Mouse (Mus musculus) intestine, embryonic 14.5 days (tissue): ENCODE data around the gene 4930404H24Rik. TPM values are rescaled to one million over a fixed set of nuclear protein-coding genes. Genes with fewer than 3 reads are reported as not detected.

ENCODE experiments used
- ATAC-seq: fragments of 200-750 bp; cut with Nextera tagmentation; replicated peaks from 2 replicates; pipeline ENCODE4 v1.8.0; 2017; ENCODE audit warnings: low read depth, moderate number of reproducible peaks, moderate TSS enrichment, moderate library complexity; ENCODE audit not compliant: low FRiP score, low TSS enrichment
- DNase-seq: peaks from one replicate; pipeline ENCODE4 v3.0.0-alpha.2; 2018; ENCODE audit warnings: low spot score
- H3K27ac ChIP-seq: fragments of 300-500 bp; sonication (generic); 2 replicates; pipeline ENCODE4 v1.5.1; 2014; ENCODE audit warnings: low read depth, mild to moderate bottlenecking, control low read depth
- H3K27me3 ChIP-seq: fragments of 300-500 bp; sonication (generic); replicated peaks from 2 replicates; pipeline ENCODE4 v1.6.1; 2014; ENCODE audit warnings: low read length, control low read depth; ENCODE audit not compliant: control insufficient read depth, insufficient read depth
- H3K36me3 ChIP-seq: fragments of 300-500 bp; sonication (generic); 2 replicates; pipeline ENCODE4 v1.6.1; 2014; ENCODE audit warnings: low read length, control low read depth; ENCODE audit not compliant: control insufficient read depth, insufficient read depth
- H3K4me1 ChIP-seq: fragments of 300-500 bp; sonication (generic); replicated peaks from 2 replicates; pipeline ENCODE4 v1.6.1; 2014; ENCODE audit warnings: low read length, control low read depth, mixed read lengths; ENCODE audit not compliant: control insufficient read depth, insufficient read depth
- H3K4me2 ChIP-seq: fragments of 300-500 bp; sonication (generic); 2 replicates; pipeline ENCODE4 v1.6.1; 2014; ENCODE audit warnings: low read length
- H3K4me3 ChIP-seq: fragments of 300-500 bp; sonication (generic); 2 replicates; pipeline ENCODE4 v1.5.1; 2014; ENCODE audit warnings: low read depth, low read length, control low read depth, mixed read lengths
- H3K9ac ChIP-seq: fragments of 300-500 bp; sonication (generic); 2 replicates; pipeline ENCODE4 v1.6.1; 2014; ENCODE audit warnings: mild to moderate bottlenecking, low read length
- H3K9me3 ChIP-seq: fragments of 300-500 bp; sonication (generic); 2 replicates; pipeline ENCODE4 v1.6.1; 2016; ENCODE audit warnings: low read length, control low read depth; ENCODE audit not compliant: control insufficient read depth
- WGBS: fragments of 180-500 bp; shearing (Covaris S2); extraction: QIAGEN DNeasy Blood & Tissue Kit; methylation state at CpG from one replicate; pipeline ENCODE4 v1.1.7; 2014; 5-methylcytosine and 5-hydroxymethylcytosine counted together
- polyA plus RNA-seq: library from polyadenylated mRNA; unstranded; fragments of >200 nt; fragmentation: Nextera tagmentation; extraction: Ambion mirVana; gene quantifications from 2 replicates; pipeline ENCODE4 v1.2.1, GENCODE M21; 2014

The 4930404H24Rik gene
- polyA plus RNA-seq, 1 experiment from 2014 or later, result not detected

DNA sequence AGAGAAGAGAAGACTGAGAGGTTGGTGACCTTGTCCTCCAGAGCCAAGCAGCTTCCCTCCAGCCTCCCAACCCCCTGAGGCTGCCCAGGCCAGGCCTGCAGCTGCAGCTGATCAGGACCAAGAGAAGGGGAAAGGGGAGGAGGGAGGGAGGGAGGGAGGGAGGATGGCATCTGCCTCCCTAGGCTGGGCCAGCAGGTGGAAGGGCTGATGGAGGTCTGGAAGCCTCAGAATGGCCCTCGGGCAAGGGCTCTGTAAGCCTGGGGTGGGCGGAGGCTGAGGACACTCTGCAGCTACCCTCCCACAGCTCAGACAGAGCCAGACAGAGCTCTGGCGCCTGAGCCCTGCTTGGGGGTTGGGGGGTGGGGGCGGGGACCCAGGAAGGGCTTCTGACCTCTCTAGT, 29.7 kb downstream of the 4930404H24Rik start:
- ATAC-seq, result 0 out of 2 replicates have a peak, but pooled peaks have one; percentile 21

DNA sequence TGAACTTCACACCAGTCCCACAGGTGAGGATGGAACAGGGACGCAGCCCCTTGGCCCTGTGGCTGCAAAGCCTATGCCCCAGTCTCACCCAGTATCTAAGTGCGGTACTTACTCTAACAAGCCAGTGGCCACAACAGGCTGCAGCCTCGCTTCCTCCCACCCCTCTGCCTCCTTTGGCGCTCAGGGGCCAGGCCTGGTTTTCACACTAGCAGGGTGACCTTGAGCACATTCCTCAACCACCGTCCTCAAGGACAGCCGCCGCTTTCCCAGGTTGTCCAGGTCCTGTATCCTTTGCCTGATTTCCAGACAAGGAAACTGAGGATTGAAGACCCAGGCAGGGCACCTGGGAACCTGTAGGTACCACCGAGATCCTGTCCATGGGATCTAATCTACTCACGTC, 30.6 kb downstream of the 4930404H24Rik start:
- H3K4me1 ChIP-seq, result peaks cover 31% of the 10 kb centered on the region

More for the DNA sequence above, 29.7 kb downstream of the 4930404H24Rik start:
- Histone ChIP-seq H3K9me3 (no peaks in the 10 kb centered on the region), H3K27ac (0 out of 2 replicates have a peak overlapping the region, but pooled peaks have one; percentile 27), H3K36me3 (no peaks in the 10 kb centered on the region), H3K27me3 (0 out of 2 replicates have a peak, but pooled peaks cover 5% of the 10 kb centered on the region), H3K9ac (no peak overlapping the region), H3K4me1 (peaks cover 31% of the 10 kb centered on the region), H3K4me2 (no peak overlapping the region), H3K4me3 (no peak overlapping the region)
- 30% methylated on average over 4 of the region's 4 CpGs for WGBS
- DNase-seq, result no peak

DNA sequence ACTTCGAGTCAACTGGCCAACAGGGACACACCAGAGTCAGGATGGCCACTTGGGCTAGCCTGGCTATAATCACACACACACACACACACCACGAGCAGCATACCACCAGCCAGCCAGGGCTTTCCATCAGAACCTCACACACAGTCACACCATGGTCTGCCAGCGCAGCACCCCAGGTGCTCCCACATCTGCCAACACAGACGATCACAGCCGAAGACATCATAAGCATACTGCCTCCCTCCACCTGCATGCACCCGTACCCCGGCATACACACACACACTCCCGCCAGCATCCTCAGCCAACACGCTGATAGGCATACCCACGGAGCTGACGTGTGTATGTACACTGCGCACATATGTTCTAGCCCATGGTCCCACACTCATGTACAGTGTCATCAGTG, 31.1 kb downstream of the 4930404H24Rik start:
- Histone ChIP-seq H3K9me3 (no peaks in the 10 kb centered on the region), H3K36me3 (no peaks in the 10 kb centered on the region), H3K9ac (no peak overlapping the region), H3K27me3 (0 out of 2 replicates have a peak, but pooled peaks cover 8% of the 10 kb centered on the region), H3K4me2 (no peak overlapping the region), H3K4me1 (peaks cover 31% of the 10 kb centered on the region), H3K4me3 (no peak overlapping the region), H3K27ac (no peak overlapping the region)
- WGBS, result 82% methylated on average over 12 of the region's 12 CpGs
- no peak for ATAC-seq
- no peak for DNase-seq

More for the DNA sequence above, 30.6 kb downstream of the 4930404H24Rik start:
- ATAC-seq (no peak), DNase-seq (no peak)
- 54% methylated on average over 9 of the region's 9 CpGs for WGBS
- Histone ChIP-seq H3K27me3 (0 out of 2 replicates have a peak, but pooled peaks cover 8% of the 10 kb centered on the region), H3K27ac (no peak overlapping the region), H3K9me3 (no peaks in the 10 kb centered on the region), H3K4me2 (no peak overlapping the region), H3K4me3 (no peak overlapping the region), H3K9ac (no peak overlapping the region), H3K36me3 (no peaks in the 10 kb centered on the region)

DNA sequence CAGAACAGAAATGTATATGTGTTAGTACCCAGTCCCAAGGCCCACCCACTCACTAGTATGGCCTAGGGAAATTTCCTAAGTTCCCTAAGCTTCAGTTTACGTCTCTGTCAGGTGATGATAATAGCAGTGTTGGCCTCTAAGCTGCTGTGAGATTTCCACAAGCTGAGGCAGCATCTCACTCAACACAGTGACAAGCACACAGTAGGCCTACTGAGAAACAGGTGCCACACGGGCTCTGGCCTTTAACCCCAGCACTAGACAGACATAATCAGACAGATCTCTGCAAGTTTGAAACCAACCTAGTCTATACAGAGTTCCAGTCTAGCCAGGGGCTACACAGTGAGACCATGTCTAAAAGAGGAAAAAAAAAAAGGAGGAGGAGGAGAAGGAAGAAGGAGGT, 32.1 kb downstream of the 4930404H24Rik start:
- Histone ChIP-seq H3K9ac (no peak overlapping the region), H3K27me3 (0 out of 2 replicates have a peak, but pooled peaks cover 8% of the 10 kb centered on the region), H3K4me2 (no peak overlapping the region), H3K36me3 (no peaks in the 10 kb centered on the region), H3K4me3 (no peak overlapping the region), H3K27ac (no peak overlapping the region), H3K4me1 (peaks cover 31% of the 10 kb centered on the region), H3K9me3 (no peaks in the 10 kb centered on the region)
- 67% methylated on average over 2 of the region's 2 CpGs for WGBS
- DNase-seq (no peak), ATAC-seq (no peak)

DNA sequence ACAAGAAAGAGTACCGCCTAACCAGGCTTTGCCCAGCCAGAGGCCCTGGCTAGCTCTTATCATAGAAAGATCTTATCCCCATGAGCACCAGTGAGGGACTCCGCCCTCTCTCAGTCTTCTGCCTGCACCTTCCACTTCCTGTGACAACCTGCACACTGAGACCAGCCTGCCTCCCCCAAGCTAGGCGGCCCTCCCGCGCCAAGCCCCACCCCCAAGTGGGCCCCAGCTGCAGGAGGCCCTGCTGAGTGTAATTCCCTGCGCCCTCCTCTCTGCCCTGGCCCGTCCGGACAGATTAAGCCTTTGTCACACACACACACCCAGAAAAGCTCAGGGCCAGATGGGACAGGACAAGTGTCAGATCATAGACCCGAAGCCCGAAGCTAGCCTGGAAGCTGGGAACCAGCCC, 33.3 kb downstream of the 4930404H24Rik start:
- Histone ChIP-seq H3K27ac (peak overlapping the region; percentile 62), H3K4me2 (peak overlapping the region; percentile 22; the same call in 1 of the 2 replicates), H3K9ac (0 out of 2 replicates have a peak overlapping the region, but pooled peaks have one; percentile 10), H3K9me3 (no peaks in the 10 kb centered on the region), H3K36me3 (no peaks in the 10 kb centered on the region), H3K27me3 (peaks cover 17% of the 10 kb centered on the region; the same call in 1 of the 2 replicates), H3K4me3 (no peak overlapping the region), H3K4me1 (peaks cover 31% of the 10 kb centered on the region)
- ATAC-seq, result peak; percentile 54
- peak; percentile 78 for DNase-seq
- 11% methylated on average over 10 of the region's 10 CpGs for WGBS

DNA sequence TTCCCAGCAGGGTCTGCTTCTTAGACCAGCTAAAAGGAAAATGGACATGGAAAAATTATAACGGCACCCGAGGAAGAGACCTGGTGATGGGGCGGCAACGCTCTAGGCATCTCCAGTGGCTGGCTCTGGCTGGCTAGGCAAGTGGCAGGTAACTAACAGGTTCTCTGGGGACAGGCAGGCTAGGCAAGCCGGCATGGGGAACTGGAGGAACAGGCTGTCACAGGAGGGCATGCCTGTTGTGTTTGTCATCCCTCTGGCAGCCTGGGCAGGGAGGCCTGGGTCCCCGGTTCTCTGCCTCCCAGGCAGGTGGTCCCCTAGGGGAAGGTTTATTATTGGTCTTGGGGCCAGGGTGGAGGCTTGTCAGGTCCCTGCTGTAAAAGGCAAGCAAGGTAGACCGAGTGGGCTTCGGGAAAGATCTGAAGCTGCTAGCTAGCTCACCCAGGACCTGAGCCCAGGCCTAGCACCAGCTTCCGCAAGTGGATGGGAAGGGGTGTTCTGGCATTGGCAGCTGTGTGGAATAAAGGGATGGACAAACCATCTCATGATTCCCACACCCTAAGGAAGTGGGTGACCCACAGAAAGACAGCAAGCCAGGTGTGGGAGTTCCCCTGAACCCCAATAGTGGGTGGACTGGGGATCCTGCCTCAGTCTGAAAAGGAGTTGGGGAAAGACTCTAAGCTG, 34.4 kb downstream of the 4930404H24Rik start:
- no peak for ATAC-seq

DNA sequence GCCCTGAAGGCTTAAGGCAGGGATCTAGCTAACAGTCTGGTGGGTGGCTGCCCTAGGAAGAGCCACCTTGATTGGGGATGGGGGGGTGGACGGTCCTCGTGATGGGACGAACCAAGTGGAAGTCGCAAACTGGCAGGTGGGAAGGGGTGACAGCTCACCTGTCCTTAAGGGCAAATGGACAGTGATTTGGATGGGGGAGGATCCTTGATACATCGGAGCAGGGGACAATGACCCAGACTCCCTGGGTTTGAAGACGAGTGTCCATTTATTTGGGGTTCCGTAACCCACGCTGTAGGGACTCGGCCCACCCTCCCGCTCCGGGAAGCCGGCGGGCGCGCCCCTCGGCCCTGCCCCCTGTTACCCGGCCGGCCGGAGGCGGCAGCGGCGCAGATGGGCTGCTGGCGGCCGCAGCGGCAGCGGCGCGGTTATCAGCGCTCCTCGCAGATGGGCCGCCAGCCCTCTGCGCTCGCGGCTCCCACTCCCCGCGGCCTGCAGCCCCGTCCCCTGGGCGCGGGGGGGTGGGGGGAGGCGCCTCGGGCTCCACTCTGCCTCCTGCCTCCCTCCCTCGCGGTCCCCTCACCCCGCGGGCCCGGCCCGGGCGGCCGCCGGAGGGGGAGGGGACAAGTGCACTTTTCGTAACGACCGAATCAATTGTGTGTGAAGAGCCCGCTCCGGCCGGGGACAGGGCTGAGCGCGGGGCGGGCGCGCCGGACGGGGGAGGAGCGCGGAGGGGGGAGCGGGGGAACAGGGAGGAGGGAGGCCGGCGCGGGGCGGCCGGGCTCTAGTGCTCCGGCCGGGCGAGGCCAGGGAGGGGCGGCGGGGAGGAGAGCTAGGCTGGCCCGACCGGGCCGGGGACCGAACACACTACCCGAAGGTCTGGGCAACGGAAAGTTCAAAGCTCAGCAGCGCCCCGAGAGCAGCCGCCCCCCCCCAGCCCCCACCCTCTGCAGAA, 35.3 kb downstream of the 4930404H24Rik start:
- peak overlapping the region; percentile 97 for H3K4me2 ChIP-seq
- DNase-seq, result peak; percentile 81
- peak overlapping the region; percentile 73 for H3K27ac ChIP-seq
- H3K4me1 ChIP-seq, result peaks cover 26% of the 10 kb centered on the region
- H3K36me3 ChIP-seq, result no peaks in the 10 kb centered on the region
- peak overlapping the region; percentile 66 for H3K4me3 ChIP-seq
- ATAC-seq, result peak; percentile 30
- 2% methylated on average over 68 of the region's 85 CpGs for WGBS
- H3K9ac ChIP-seq, result peak overlapping the region; percentile 69
- H3K27me3 ChIP-seq, result peaks cover 22% of the 10 kb centered on the region
- H3K9me3 ChIP-seq, result no peaks in the 10 kb centered on the region

More for the DNA sequence above, 34.4 kb downstream of the 4930404H24Rik start:
- peaks cover 31% of the 10 kb centered on the region for H3K4me1 ChIP-seq
- H3K27me3 ChIP-seq, result peaks cover 22% of the 10 kb centered on the region; the same call in 1 of the 2 replicates
- H3K9me3 ChIP-seq, result no peaks in the 10 kb centered on the region
- no peaks in the 10 kb centered on the region for H3K36me3 ChIP-seq
- H3K4me3 ChIP-seq, result no peak overlapping the region
- H3K9ac ChIP-seq, result no peak overlapping the region
- no peak for DNase-seq
- no peak overlapping the region for H3K27ac ChIP-seq
- no peak overlapping the region for H3K4me2 ChIP-seq
- WGBS, result 52% methylated on average over 9 of the region's 9 CpGs

DNA sequence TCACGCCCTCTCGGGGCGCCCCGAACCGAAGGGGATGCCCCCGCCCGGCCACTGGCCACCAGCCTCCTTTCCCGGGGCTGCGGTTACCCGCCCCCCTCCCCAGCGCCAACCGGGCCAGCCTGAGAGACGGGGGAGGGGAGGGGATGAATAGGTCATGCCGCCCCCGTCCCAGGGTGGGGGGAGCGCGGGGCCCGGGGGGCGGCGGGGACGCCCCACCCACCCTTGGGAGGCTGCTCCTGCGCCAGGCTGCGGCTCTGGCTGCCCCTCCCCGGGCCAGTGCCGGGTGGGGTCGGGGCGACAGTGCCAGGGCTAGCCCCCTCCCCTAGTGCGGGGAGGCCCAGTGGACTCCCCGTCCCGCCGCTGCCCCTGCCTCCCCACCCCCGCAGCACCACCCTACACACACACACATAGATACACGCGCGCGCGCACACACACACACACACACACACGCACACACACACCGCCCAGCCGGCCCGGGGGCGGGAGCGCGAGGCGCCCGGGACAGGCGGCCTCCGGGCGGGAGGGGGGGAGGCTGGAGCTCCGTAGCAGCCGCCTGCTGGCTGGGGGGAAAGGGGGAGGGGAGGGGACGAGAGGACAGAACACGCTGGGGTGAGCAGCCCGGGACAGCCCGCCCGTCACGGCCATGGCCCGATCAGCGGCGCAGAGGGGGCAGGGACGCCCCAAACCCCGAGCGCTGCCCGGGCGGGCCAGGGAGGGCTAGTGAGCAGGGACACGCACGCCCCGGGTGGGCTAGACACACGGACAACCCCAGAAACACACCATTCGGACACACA, 36.2 kb downstream of the 4930404H24Rik start:
- under 1% methylated on average over 24 of the region's 70 CpGs for WGBS
- ATAC-seq, result peak; percentile 32

More for the DNA sequence above, 36.2 kb downstream of the 4930404H24Rik start:
- no peaks in the 10 kb centered on the region for H3K9me3 ChIP-seq
- peak; percentile 82 for DNase-seq
- peak overlapping the region; percentile 66 for H3K4me3 ChIP-seq
- H3K27me3 ChIP-seq, result peaks cover 22% of the 10 kb centered on the region
- peak overlapping the region; percentile 97 for H3K4me2 ChIP-seq
- peak overlapping the region; percentile 69 for H3K9ac ChIP-seq
- H3K36me3 ChIP-seq, result no peaks in the 10 kb centered on the region
- peaks cover 21% of the 10 kb centered on the region for H3K4me1 ChIP-seq
- peak overlapping the region; percentile 73 for H3K27ac ChIP-seq
